Mouse (Mus musculus) activated CD4-positive, CD25-positive, alpha-beta regulatory T cell, adult 4 months (primary cell): ENCODE results near the gene Tas2r104. TPM values are rescaled to one million over a fixed set of nuclear protein-coding genes. Genes with fewer than 3 reads are reported as not detected.

ENCODE experiments used
- ATAC-seq: one replicate; pipeline ENCODE4 v1.8.0; 2017
- polyA plus RNA-seq, 2 experiments: library from polyadenylated mRNA; unstranded; fragments of 100-300 nt; shearing (Covaris generic); gene quantifications; one replicate each; pipeline ENCODE4 v1.2.1; 2017

Tas2r104 gene
- polyA plus RNA-seq: not detected

GRCm38 (mm10) chr6:131685644-131686043 is at the start of gene Tas2r104:
TSS of gene Tas2r104 (minus strand) at chr6:131685744.
- ATAC-seq: no peak

DNA sequence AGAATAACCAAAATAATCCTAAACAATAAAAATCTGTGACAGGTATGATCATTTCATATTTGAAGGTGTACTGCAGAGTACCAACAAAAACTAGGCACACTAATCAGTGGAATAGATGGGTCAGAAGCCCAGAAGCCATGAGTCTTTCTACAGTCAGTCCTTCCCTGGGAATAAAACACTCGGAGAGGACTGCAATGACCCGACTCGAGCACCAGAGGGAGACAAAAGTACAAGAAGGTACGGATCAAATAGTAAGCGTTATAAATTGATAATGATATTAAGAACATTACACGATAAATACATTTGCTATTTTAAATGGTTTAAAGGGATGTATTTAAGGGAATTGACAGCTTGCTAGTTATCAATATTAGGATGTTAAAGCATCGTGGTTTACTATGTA is 27.3 kb upstream of the Tas2r104 start:
- no peak for ATAC-seq

DNA sequence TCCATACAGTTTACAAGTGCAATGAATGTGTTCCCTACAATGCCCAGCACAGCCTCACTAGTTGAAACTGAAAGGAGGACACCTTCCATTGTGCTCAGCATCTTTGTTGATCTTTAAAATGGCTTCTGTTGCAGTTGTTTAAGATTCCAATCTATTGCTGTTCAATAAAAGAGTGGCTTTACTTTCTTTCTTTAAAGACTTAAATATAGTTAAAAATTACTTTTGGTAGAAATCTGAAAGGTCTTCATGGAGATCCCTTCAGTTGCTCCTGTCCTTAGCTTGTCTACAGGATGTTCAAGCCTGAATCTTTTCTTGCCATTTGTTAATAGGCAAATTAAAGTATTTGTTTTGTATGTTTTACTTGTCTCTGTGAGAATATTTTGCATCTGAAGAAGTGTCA is 4.4 kb upstream of the Tas2r104 start, which contains the start of gene Tas2r114:
Tas2r114 (minus strand) TSS at position 101 of the 400 bp plus-strand sequence.
- no peak for ATAC-seq

DNA sequence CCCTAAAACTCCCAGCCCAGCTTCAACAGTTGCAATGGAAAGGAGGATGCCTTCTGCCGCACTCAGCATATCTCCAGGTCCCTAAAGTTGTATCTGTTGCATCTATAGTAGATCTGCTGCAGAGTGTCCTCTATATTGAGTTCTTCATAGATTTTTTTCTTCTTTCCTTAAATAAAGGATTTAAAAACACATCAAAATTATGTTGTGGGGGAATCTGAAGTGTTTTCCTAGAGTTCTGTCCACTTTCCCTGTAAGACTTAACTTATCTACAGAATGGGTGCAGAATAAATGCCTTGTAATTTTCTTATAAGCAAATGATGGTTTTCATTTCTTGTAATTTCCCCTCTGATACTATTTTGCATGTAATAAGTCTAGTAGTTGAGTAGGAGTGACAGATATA is 1.9 kb upstream of the Tas2r104 start, which contains the start of gene Tas2r105:
Tas2r105 (minus strand) TSS at position 101 of the 400 bp plus-strand sequence.
- no peak for ATAC-seq

DNA sequence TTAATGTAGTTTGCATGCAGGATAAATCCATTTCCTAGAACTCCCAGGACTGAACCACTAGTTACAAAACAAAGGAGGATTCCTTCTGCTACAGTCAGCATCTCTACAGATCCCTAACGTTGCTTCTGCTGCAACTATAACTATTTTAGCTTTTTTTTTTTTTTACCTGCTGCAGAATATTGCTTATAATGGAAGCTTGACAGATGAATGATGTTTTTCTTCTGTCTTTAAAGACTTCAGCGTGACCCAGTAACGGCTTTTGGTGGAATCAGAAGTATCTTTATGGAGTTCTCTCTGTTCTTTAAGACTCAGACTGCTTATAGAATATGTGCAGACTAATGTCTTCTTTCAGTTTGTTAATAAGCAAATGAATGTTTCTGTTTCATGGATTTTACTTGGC is 6.8 kb downstream of the Tas2r104 start, which contains the start of gene Tas2r106:
Tas2r106 (minus strand) TSS at position 101 of the 400 bp plus-strand sequence.
- ATAC-seq: no peak

GRCm38 (mm10) chr6:131660049-131660448 is 25.5 kb downstream of the Tas2r104 start, which contains the start of gene Tas2r107:
TSS of gene Tas2r107 (minus strand) at chr6:131660149.
- no peak for ATAC-seq

Other genes starting within 250 kb of the Tas2r104 start
- gene 5430401F13Rik, start 199.3 kb downstream of the Tas2r104 start, polyA plus RNA-seq: not detected
- not detected for gene Gm6619, start 199.3 kb downstream of the Tas2r104 start, polyA plus RNA-seq
- not detected for gene Tas2r130, start 54.8 kb downstream of the Tas2r104 start, polyA plus RNA-seq
- gene Tas2r107, start 25.6 kb downstream of the Tas2r104 start, polyA plus RNA-seq: not detected
- not detected for gene Tas2r106, start 6.9 kb downstream of the Tas2r104 start, polyA plus RNA-seq
- gene Tas2r105, start 1.8 kb upstream of the Tas2r104 start, polyA plus RNA-seq: not detected
- not detected for gene Tas2r114, start 4.3 kb upstream of the Tas2r104 start, polyA plus RNA-seq